Mouse (Mus musculus) mouse trophoblast stem cell (cell line): ENCODE measurements at regions not wholly inside any gene's neighbourhood (a gene's known extent, or its start where the extent isn't known, plus 50 kb on each side); places are given as distances from the start of the nearest gene placed in this dataset.

Source experiments
- in situ Hi-C, 2 experiments: fragments of 300-500 bp; cut with MseI, MboI; formaldehyde crosslinking; loops; 2 replicates in 1 of 2; 3 replicates in 1 of 2; pipeline ENCODE4 v1.15.1; 2025

DNA sequence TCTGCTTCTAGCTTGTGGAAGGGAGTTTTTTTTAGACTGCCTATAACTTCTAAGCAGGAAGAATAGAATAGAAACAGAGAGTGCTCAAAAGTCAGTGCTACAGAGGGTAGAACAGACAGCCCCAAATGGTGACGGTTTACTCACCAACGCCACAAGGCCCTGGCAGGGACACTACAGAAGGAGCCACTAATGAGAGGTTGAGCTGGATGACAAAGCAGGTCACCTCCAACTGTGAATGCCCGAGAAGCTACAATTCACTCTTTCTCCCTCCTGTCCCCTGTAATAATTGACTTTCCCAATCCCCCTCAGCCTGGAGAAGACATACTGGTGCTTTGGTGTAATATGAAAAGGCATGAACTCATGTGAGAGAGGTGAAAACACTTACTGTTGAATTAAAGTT is 106.5 kb upstream of the Arl4c start:
- in situ Hi-C loops: no loop called here

- in situ Hi-C loops: no loop called here
These were observed 107.7 kb upstream of the Arl4c start for GRCm38 (mm10) chr1:88809756-88810155.

DNA sequence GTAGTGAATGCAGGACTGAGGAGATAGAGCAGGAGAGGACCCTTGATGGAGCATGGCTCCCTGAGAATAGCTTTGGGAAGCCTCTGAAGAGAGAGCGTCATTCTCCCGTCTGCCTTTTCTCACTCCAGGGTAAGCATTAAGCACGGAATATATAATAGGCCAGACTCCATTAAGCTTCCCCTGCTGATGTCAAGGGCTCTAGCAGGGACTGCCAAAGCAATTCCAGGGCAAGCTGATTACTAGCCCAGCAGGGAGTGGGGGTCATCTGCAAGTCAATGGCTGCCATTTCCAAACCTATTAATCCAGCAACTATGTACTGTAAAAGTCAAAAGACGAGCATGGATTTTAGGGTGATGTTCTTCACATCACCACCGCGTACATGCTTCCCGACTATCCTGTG is 111.2 kb upstream of the Arl4c start:
- in situ Hi-C loops: no loop called here

- in situ Hi-C loops: no loop called here
These were observed 114.4 kb upstream of the Arl4c start for GRCm38 (mm10) chr1:88816376-88816945.

GRCm38 (mm10) chr1:88825215-88825614 is 123.2 kb upstream of the Arl4c start:
- in situ Hi-C loops: no loop called here

DNA sequence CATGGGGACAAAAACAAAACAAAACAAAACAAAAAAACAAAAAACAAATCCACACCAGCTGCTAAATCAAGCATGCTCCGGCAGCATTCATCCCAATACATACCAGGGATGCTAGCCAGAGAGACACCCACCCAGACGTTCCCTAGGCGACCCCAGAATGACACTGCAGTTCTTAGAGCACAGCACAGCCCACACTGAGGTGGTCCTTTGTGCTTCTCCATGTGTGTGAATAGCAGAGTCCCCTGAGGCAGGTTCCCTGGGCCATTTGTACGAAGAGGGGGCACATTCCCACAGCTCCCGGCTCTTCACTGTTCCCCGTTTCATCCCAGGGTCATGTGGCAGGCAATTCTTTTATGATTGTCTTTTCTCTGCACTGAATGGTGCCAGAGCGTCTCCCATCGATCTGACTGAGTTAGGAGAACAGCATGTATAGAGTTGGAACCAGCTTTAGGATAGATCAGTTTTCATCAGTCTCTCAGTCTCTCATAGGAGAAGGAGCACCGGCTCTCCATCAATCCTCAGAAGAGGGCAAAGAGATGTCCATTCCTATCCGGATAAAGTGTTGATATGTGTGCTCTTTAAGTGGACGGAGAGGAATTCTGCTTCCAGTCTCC is 136.7 kb upstream of the Arl4c start:
- in situ Hi-C loops: no loop called here

- in situ Hi-C loops: no loop called here
These were observed 137.5 kb upstream of the Arl4c start for GRCm38 (mm10) chr1:88839407-88839976.

- in situ Hi-C loops: no loop called here
These were observed 138.1 kb upstream of the Arl4c start for GRCm38 (mm10) chr1:88839977-88840628.

DNA sequence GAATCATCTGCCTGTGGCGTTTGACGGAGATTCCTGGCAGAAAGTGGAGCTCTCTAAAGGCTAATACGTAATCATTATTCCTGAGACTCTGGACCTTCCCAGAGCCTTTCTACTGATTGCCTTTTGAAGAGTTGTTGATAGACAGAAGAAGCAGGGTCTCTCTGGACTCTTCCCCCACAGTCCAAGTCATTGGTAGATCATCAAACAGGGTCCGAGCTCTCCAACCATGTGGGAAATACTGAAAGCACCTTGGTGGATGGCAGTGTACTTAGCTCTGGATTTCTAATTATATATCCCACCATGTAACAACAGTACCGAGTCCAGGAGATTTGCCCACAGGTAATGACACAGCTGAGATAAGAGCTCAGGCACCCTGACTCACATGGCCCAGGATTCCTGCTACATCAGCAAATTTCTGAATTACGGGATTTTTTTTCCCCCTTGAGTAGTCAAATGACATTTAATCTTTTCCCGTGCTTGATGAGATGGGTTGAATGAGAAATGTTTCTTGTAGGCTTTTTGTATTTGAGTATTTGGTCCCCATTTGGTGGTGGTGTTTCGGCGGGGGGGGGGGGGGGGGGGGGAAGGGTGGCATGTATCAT is 139.1 kb upstream of the Arl4c start:
- in situ Hi-C loops: no loop called here

GRCm38 (mm10) chr1:88847333-88848091 is 145.5 kb upstream of the Arl4c start:
- in situ Hi-C loops: no loop called here

GRCm38 (mm10) chr1:88848246-88848645 is 146.2 kb upstream of the Arl4c start:
- in situ Hi-C loops: no loop called here

GRCm38 (mm10) chr1:88849421-88849820 is 147.4 kb upstream of the Arl4c start:
- in situ Hi-C loops: no loop called here

DNA sequence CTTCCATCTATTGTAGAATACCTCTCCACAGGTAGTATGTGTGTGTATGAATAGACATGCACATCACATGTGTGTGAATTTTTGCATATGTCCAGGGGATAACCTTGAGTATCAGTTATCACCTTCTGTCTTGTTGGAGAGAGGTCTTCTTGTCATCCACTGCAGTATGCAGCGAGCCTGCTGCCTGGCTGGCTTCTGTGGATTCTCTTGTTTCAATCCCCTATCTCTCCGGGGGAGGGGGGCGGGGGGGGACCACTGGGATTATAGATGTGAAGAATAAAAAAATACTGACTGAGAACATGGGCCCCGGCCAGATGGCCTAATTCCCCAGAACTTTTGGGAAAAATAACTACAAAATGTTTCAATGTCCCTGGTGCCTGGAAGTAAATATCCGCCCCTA is 149.9 kb upstream of the Arl4c start:
- in situ Hi-C loops: no loop called here

DNA sequence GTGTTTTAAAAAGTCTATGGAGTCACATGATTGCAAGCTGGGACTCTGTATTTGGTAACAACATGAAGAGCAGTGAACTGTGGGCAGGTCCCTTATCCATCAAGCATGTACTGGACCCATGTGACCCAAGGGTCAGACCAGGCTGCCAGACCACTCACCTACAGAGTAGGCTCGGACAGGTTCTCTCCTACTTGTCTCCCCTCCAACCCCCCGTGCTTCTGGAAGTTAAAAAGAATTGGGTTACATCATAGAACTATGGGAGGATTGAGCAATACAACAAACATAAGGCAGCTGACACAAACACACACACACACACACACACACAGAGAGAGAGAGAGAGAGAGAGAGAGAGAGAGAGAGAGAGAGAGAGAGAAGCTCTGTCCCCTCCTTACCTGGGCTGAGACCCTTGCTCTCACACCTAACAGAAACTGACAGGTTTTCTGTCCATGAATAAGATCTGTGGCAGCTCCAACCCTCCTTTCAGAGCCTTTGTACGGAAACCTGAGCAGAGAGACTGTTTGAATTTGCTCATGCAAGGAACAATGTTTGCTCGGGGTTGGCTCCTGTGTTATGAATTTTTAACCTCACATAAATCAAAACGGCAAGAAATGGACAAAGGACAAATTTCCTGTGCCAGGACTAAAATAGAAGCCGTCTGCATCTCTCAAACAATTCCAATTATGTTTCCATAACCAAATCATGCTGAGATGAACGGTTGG is 159.0 kb upstream of the Arl4c start:
- in situ Hi-C loops: no loop called here

DNA sequence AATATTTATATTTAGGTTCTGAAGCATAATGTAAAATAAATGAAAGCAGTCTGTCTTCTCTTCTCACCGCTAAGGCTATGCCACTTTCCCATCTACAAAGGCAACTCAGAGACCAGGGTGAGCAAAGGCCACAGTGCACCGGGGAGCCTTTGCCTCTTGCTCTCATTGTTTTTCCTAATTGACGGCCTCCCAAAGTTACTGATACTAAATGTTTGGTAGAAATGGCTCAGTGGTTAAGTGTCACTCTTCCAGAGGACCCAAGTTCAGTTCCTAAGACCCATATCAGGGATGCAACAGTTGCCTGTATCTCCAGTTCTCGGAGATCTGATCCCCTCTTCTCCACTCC is 159.5 kb upstream of the Arl4c start:
- in situ Hi-C loops: no loop called here

DNA sequence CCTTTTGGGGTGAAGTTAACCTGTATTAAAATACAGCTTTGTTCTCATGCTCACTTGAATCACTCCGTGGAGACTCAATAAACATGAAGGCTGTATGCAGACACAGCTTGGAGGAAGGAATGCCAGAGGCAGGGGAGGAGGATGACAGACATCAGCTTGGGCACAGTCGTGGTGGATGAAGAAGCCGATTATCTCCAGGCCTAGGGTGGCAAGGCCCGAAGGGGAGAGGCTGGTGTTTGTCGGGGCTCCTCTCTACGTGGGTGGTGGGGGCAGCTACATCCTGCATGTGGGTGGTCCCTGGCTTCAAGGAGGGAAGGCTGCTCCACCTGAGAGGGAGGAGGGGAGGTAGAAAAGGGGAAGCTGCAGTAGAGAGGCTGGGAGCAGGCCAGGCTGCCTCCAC is 163.4 kb upstream of the Arl4c start:
- in situ Hi-C loops: no loop called here

GRCm38 (mm10) chr1:88866571-88866970 is 164.6 kb upstream of the Arl4c start:
- in situ Hi-C loops: no loop called here

DNA sequence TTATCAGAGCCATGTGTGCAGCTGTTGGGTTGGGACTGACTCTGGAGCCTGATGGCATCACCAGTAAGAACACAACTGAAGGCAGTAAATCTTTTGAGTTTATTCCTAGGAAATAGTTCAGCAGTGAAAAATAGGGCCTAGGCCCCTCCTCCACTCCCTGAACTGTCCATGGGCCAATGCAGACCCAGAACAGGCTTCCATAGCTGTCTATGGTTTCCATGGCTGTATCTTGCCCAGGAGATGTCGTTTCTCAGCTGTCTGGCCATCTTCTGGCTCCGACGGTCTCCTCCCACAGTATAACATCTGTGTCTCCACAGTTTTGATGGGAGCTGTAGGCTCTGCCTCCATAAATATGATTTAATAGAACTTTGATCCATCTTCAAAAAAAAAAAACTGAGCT is 165.1 kb upstream of the Arl4c start:
- in situ Hi-C loops: no loop called here

DNA sequence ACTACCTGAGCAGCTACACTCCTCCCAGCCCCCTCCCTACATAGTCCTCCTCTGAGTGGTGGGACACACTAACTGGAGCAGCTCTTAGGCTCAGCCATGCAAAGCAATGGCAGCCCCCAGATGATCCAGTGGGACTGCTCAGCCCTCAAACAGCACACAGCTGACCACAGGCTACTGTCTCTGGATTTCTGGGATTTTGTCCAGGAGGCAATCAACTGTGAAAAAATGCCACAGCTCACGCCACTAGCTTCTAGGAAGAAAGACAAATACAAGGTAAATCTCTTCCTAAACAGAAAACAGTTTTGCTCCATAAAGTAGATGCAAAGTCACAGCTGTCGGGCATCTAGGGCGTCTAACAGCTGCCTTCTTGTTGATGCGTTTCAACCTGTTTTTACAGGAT is 167.9 kb upstream of the Arl4c start:
- in situ Hi-C loops: no loop called here

DNA sequence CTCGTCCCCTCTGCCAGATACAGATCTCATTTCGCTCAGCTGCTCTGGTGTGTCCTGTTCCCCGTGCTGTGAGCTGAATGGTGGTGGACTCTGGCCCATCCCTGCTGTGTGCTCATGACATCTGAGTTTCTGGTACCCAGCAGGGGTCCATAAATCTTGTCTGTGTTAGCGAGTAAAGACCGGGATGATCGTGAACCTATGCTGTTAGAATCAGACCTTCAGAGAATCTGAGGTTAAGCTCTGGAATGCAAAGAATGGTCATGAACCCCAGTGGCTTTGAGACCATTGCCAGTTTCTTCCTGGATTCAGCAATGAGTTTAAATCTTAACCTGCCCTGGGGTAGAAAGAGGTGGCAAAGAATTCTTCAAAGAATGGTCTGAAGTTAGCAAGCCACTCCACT is 173.3 kb upstream of the Arl4c start:
- in situ Hi-C loops: no loop called here

GRCm38 (mm10) chr1:88877441-88877840 is 175.4 kb upstream of the Arl4c start:
- in situ Hi-C loops: no loop called here
